Mouse (Mus musculus): ENCODE results near the gene Gnl1.

DNA sequence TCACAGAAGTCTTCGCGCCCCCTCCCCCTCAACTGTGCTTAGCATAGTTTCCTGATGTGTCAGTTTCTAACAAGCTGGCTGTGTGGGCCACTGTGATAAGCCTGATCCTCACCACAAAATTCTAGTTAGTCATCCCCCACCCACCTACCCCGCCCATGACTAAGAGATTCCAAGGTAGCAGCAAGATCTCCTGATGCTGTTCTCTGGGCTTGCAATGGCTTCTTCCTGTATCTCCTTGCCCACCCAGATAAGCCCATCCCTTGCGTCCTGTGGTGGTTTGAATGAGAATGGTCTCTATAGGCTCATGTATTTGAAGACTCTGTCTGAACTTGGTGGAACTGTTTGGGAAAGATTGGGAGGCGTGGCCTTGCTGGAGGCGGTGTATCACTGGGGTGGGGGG lies 22.3 kb downstream of the Gnl1 start:
- no peak for TF ChIP-seq CTCF (IDR thresholded peaks at IDR 0.05; ENCODE audit: low read depth, low read length)
- TF ChIP-seq POLR2A (IDR thresholded peaks at IDR 0.05; ENCODE audit: borderline replicate concordance, low read depth, low read length), result no peak
